Mouse (Mus musculus): ENCODE data around the gene Rpl24. TPM values are rescaled to one million over a fixed set of nuclear protein-coding genes. Genes with fewer than 3 reads are reported as not detected.
A peak's percentile ranks its signal among the peaks of the same experiment; 100 is the strongest.

Rpl24 gene
- polyA plus RNA-seq, 1 experiment from 2014 or later, result 886 TPM

DNA sequence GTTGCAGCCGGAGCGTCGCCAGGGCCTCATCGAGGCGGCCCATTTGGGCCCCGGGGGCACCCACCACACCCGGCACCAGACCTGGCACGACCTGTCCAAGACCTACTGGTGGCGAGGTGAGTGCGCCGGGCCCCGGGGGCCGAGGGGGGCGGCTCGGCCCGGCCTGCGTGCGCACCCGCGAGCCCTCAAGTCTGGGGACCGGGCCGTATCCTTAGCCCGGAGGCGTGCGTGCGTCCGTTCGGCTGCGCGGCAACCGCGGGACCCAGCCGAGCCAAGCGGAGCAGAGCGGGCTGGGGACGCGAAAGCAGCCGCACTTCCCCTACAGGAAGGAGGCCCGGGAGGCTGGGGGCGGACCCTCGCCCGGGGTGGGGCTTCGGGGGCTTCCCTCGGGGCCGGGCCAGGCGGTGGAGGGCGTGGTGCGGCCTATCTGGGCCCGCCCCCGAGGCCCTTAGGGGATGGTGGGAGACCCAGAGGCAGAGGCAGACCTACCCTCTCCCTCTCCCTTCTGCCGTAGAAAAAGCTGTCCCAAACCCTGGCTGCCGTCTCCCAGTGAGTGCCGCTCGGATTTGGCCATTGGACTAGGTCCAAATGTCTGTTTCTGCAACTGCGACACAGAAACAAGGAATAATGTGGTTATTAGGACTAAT lies 8.3 kb downstream of the Rpl24 start:
- peak overlapping the region; percentile 80 for H3K27ac ChIP-seq (ENCODE audit: low read depth)
- peak overlapping the region; percentile 97 for H3K4me3 ChIP-seq (ENCODE audit: low read depth, low read length)
- no peaks in the 10 kb centered on the region for H3K27me3 ChIP-seq (replicated peaks; ENCODE audit: control insufficient read depth, insufficient read depth, low read length)
- no peaks in the 10 kb centered on the region for H3K9me3 ChIP-seq (ENCODE audit: control insufficient read depth, low read length)
- peak; percentile 91 for ATAC-seq (replicated peaks; ENCODE audit: low FRiP score, low TSS enrichment, low read depth)
- H3K9ac ChIP-seq (ENCODE audit: low read length), result peak overlapping the region; percentile 89
- under 1% methylated on average over 50 of the region's 55 CpGs for WGBS
- H3K4me1 ChIP-seq (replicated peaks; ENCODE audit: control insufficient read depth, insufficient read depth, low read length), result peaks cover 21% of the 10 kb centered on the region
- H3K4me2 ChIP-seq (ENCODE audit: low read length), result peak overlapping the region; percentile 73
- DNase-seq (ENCODE audit: low spot score), result peak; percentile 92
- H3K36me3 ChIP-seq (ENCODE audit: control insufficient read depth, insufficient read depth, low read length), result peaks cover 37% of the 10 kb centered on the region

DNA sequence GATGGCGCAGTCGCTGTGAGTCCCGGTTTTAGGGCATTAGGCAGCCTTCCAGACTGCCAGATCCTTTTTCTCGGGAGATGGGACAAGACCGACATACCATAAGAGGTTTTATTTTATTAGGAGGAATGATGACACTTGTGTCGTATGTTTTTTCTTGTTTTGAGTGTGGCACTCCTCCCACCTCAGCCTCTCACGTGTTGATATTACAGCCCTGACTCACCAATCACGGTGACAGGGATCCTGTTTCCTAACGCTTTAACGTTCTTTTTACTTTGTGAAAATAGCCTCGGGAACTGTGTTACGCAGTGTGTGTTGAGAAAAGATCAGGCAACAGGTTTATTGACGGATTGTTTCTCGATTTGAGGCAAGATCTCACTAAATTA lies 8.8 kb downstream of the Rpl24 start:
- Histone ChIP-seq H3K9ac (ENCODE audit: low read length) (peak overlapping the region; percentile 89), H3K27ac (ENCODE audit: low read depth) (peak overlapping the region; percentile 80; the same call in 1 of the 2 replicates), H3K27me3 (replicated peaks; ENCODE audit: control insufficient read depth, insufficient read depth, low read length) (no peaks in the 10 kb centered on the region), H3K36me3 (ENCODE audit: control insufficient read depth, insufficient read depth, low read length) (peaks cover 32% of the 10 kb centered on the region), H3K4me3 (ENCODE audit: low read depth, low read length) (peak overlapping the region; percentile 97), H3K4me1 (replicated peaks; ENCODE audit: control insufficient read depth, insufficient read depth, low read length) (peaks cover 21% of the 10 kb centered on the region), H3K4me2 (ENCODE audit: low read length) (peak overlapping the region; percentile 73), H3K9me3 (ENCODE audit: control insufficient read depth, low read length) (no peaks in the 10 kb centered on the region)
- DNase-seq (ENCODE audit: low spot score) (no peak), ATAC-seq (replicated peaks; ENCODE audit: low FRiP score, low TSS enrichment, low read depth) (peak; percentile 9; the same call in 1 of the 2 replicates)
- 6% methylated on average over 14 of the region's 14 CpGs for WGBS

DNA sequence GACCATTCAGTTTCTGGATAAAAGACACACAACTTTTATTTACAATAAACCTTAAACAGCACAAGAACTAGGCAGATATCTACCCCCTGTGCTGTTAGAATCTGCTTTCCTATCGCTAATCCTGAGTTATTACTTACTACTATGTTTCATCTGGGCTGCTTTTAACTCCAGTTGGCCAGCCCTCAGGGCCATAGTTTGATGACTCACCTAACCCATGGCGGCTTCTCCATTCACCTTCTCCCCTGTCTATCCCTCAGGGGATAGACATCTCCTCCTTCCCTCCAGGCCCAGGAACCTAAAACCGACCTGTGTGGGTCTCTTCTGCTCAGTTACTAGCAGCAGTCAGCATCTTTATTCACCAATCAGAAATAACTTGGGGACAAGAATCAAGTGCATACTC lies 19.9 kb downstream of the Rpl24 start:
- no peak for ATAC-seq (replicated peaks; ENCODE audit: low FRiP score, low TSS enrichment, low read depth)
- WGBS, result 88% methylated on average over 3 of the region's 3 CpGs

DNA sequence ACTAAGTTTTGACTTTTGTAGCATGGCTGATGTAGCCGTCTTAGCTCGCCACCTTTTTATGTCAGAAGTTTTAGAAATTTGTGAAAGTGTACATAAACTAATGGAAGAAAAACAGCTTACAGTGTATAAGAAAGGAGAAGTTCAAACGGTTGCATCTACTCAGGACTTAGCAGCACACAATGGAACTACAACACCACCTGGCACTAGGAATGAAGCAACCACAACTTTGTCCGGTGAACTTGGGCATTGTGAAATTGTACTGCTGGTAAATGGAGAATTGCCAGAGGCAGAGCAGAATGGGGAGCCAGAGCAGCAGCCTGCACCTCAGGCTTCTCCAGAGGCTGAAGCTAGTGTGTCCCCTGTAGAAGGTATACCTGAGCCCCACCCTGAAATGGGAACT lies 24.2 kb downstream of the Rpl24 start:
- no peak for DNase-seq (ENCODE audit: low spot score)
- Histone ChIP-seq H3K9me3 (ENCODE audit: control insufficient read depth, low read length) (no peaks in the 10 kb centered on the region), H3K9ac (ENCODE audit: low read length) (no peak overlapping the region), H3K27ac (ENCODE audit: low read depth) (no peak overlapping the region), H3K27me3 (replicated peaks; ENCODE audit: control insufficient read depth, insufficient read depth, low read length) (no peaks in the 10 kb centered on the region), H3K36me3 (ENCODE audit: control insufficient read depth, insufficient read depth, low read length) (peaks cover 53% of the 10 kb centered on the region), H3K4me3 (ENCODE audit: low read depth, low read length) (no peak overlapping the region), H3K4me2 (ENCODE audit: low read length) (no peak overlapping the region), H3K4me1 (replicated peaks; ENCODE audit: control insufficient read depth, insufficient read depth, low read length) (no peaks in the 10 kb centered on the region)
- no peak for ATAC-seq (replicated peaks; ENCODE audit: low FRiP score, low TSS enrichment, low read depth)
- 94% methylated on average over 4 of the region's 4 CpGs for WGBS

More for the DNA sequence above, 19.9 kb downstream of the Rpl24 start:
- Histone ChIP-seq H3K4me2 (ENCODE audit: low read length) (no peak overlapping the region), H3K9me3 (ENCODE audit: control insufficient read depth, low read length) (no peaks in the 10 kb centered on the region), H3K36me3 (ENCODE audit: control insufficient read depth, insufficient read depth, low read length) (peaks cover 53% of the 10 kb centered on the region), H3K4me1 (replicated peaks; ENCODE audit: control insufficient read depth, insufficient read depth, low read length) (no peaks in the 10 kb centered on the region), H3K4me3 (ENCODE audit: low read depth, low read length) (no peak overlapping the region), H3K27me3 (replicated peaks; ENCODE audit: control insufficient read depth, insufficient read depth, low read length) (no peaks in the 10 kb centered on the region), H3K9ac (ENCODE audit: low read length) (no peak overlapping the region), H3K27ac (ENCODE audit: low read depth) (no peak overlapping the region)
- no peak for DNase-seq (ENCODE audit: low spot score)

DNA sequence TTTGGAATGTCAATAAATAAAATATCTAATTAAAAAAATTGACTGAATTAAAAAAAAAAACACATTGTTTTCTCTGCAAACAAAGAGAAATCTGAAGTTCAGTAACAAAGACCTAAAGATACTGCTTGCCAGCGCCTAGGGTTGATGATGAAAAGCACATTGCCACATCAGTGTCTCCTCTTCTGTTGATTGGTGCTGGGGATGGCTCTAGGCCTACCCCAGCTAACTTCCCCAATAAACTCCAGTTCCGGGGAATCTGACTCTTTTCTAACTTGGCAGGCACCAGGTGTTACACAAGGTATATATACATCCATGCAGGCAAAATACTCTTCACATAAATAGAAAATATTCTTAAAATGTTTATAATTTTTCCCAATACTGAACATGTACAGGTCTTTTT lies 28.2 kb downstream of the Rpl24 start:
- DNase-seq (ENCODE audit: low spot score) (no peak), ATAC-seq (replicated peaks; ENCODE audit: low FRiP score, low TSS enrichment, low read depth) (no peak)
- H3K36me3 ChIP-seq (ENCODE audit: control insufficient read depth, insufficient read depth, low read length), result peaks cover 55% of the 10 kb centered on the region
- no peaks in the 10 kb centered on the region for H3K27me3 ChIP-seq (replicated peaks; ENCODE audit: control insufficient read depth, insufficient read depth, low read length)
- no peak overlapping the region for H3K9ac ChIP-seq (ENCODE audit: low read length)
- 90% methylated on average over 2 of the region's 2 CpGs for WGBS
- H3K27ac ChIP-seq (ENCODE audit: low read depth), result no peak overlapping the region
- H3K4me2 ChIP-seq (ENCODE audit: low read length), result no peak overlapping the region
- no peaks in the 10 kb centered on the region for H3K9me3 ChIP-seq (ENCODE audit: control insufficient read depth, low read length)
- H3K4me3 ChIP-seq (ENCODE audit: low read depth, low read length), result no peak overlapping the region
- no peaks in the 10 kb centered on the region for H3K4me1 ChIP-seq (replicated peaks; ENCODE audit: control insufficient read depth, insufficient read depth, low read length)

DNA sequence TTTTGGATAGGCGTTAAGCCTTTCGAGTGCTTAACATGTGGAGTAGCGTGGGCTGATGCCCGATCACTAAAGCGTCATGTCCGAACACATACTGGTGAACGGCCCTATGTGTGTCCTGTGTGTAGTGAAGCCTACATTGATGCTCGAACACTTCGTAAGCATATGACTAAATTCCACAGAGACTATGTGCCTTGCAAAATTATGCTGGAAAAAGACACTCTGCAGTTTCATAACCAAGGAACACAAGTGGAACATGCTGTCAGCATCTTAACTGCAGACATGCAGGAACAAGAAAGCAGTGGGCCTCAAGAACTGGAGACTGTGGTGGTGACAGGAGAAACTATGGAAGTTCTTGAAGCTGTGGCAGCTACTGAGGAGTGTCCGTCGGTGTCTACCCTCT lies 40.7 kb downstream of the Rpl24 start:
- Histone ChIP-seq H3K4me1 (replicated peaks; ENCODE audit: control insufficient read depth, insufficient read depth, low read length) (no peaks in the 10 kb centered on the region), H3K4me2 (ENCODE audit: low read length) (no peak overlapping the region), H3K27ac (ENCODE audit: low read depth) (no peak overlapping the region), H3K9ac (ENCODE audit: low read length) (no peak overlapping the region), H3K36me3 (ENCODE audit: control insufficient read depth, insufficient read depth, low read length) (peaks cover 57% of the 10 kb centered on the region), H3K9me3 (ENCODE audit: control insufficient read depth, low read length) (no peaks in the 10 kb centered on the region), H3K4me3 (ENCODE audit: low read depth, low read length) (no peak overlapping the region), H3K27me3 (replicated peaks; ENCODE audit: control insufficient read depth, insufficient read depth, low read length) (no peaks in the 10 kb centered on the region)
- DNase-seq (ENCODE audit: low spot score), result no peak
- no peak for ATAC-seq (replicated peaks; ENCODE audit: low FRiP score, low TSS enrichment, low read depth)
- WGBS, result 95% methylated on average over 11 of the region's 11 CpGs

DNA sequence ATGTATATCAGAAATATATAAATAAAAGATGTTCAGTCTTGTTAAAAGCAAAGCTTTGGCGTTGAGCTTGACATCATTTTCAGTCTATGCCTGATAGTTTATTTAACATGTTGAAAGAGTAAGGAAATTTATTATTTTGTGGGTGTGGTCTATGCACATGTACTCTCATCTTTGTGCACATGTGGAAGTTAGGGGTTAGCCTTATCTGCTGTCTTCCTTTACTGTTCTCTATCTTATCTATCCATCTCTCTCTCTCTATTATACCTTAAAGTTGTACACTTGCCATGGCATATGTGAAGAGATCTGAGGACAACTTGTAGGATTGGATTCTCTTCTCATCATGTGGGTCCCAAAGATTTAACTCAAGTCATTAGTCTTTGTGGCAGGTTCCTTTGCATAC lies 42.8 kb downstream of the Rpl24 start:
- Histone ChIP-seq H3K36me3 (ENCODE audit: control insufficient read depth, insufficient read depth, low read length) (peaks cover 45% of the 10 kb centered on the region), H3K9me3 (ENCODE audit: control insufficient read depth, low read length) (0 out of 2 replicates have a peak, but pooled peaks cover 3% of the 10 kb centered on the region), H3K27me3 (replicated peaks; ENCODE audit: control insufficient read depth, insufficient read depth, low read length) (no peaks in the 10 kb centered on the region), H3K4me2 (ENCODE audit: low read length) (no peak overlapping the region), H3K4me3 (ENCODE audit: low read depth, low read length) (no peak overlapping the region), H3K27ac (ENCODE audit: low read depth) (no peak overlapping the region), H3K4me1 (replicated peaks; ENCODE audit: control insufficient read depth, insufficient read depth, low read length) (no peaks in the 10 kb centered on the region), H3K9ac (ENCODE audit: low read length) (no peak overlapping the region)
- WGBS, result 88% methylated on average over 1 of the region's 1 CpGs
- DNase-seq (ENCODE audit: low spot score) (no peak), ATAC-seq (replicated peaks; ENCODE audit: low FRiP score, low TSS enrichment, low read depth) (no peak)

DNA sequence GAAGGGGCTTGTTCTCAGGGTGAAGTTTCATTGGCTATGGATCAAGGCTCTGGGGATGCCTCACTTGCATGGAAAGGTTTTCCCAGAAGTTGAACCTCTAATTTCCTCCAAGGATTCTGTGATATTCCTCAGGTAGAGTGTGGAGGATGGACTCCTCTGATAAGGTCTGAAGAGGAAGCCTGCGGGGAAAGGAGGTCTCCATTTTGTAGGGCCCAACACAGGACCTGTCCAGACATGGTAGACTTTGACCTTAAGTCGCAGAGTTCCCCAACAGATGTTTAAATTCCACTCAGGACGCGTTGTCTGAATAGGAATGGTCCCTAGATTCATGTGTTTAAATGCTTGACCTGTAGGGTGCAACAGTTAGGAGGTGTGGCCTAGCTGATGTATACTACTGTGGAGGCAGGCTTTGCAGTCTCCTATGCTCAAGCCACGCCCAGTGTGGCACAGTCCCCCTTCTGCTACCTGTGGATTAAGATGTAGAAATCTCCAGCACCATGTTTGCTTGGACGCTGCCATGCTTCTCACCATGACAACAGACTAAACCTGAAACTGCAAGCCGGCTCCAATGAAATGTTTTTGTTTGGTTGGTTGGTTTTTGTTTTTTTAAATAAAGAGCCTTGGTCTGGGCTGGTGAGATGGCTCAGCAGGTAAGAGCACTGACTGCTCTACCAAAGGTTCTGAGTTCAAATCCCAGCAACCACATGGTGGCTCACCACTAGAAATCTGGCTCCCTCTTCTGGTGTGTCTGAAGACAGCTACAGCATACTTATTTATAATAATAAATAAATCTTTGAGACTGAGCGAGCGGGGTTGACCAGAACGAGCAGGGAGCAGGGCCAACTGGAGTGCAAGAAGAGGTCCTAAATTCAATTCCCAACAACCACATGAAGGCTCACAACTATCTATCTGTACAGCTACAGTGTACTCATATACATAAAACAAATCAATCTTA lies 47.0 kb downstream of the Rpl24 start:
- DNase-seq (ENCODE audit: low spot score) (no peak), ATAC-seq (replicated peaks; ENCODE audit: low FRiP score, low TSS enrichment, low read depth) (no peak; the same call in 1 of the 2 replicates)
- 0 out of 2 replicates have a peak, but pooled peaks cover 3% of the 10 kb centered on the region for H3K9me3 ChIP-seq (ENCODE audit: control insufficient read depth, low read length)
- no peak overlapping the region for H3K27ac ChIP-seq (ENCODE audit: low read depth)
- 87% methylated on average over 10 of the region's 10 CpGs for WGBS
- H3K27me3 ChIP-seq (replicated peaks; ENCODE audit: control insufficient read depth, insufficient read depth, low read length), result no peaks in the 10 kb centered on the region
- H3K9ac ChIP-seq (ENCODE audit: low read length), result no peak overlapping the region
- H3K4me3 ChIP-seq (ENCODE audit: low read depth, low read length), result no peak overlapping the region
- H3K4me2 ChIP-seq (ENCODE audit: low read length), result no peak overlapping the region
- no peaks in the 10 kb centered on the region for H3K4me1 ChIP-seq (replicated peaks; ENCODE audit: control insufficient read depth, insufficient read depth, low read length)
- H3K36me3 ChIP-seq (ENCODE audit: control insufficient read depth, insufficient read depth, low read length), result peaks cover 28% of the 10 kb centered on the region

Data from intestine, embryonic 14.5 days (tissue).